In the genomic region with DNA sequence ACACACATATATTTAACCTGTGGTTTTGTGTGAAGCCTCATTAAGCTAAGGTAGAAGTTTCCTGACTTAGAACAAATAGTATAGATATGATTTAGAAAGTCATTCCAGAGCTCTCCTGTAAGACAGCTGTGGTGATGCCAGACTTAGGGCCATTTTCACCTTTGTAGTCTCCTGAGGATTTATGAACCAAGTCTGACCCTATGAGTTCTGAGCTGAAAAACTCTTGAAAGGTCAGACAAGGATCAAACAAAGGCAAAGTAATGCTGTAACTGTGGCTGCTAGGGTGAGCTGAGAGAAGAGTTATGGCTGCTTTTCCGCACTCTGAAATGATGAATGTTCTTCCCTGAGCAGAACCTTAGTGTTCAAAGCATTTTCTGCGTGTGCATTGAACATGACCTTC, we compare ENCODE assay signal across 26 mouse cellular contexts. TPM values are rescaled to one million over a fixed set of nuclear protein-coding genes. Genes with fewer than 3 reads are reported as not detected.
A peak's percentile ranks its signal among the peaks of the same experiment; 100 is the strongest.
DNase-seq lines count a peak whose midpoint lies in the region; ATAC-seq and TF ChIP-seq lines count a peak whose summit lies in the region.
"Had no signal": no experiment of that assay in that cellular context is flagged by ENCODE, and none has a peak within 500 bp of the region (broad histone marks: within the 10 kb centered on the region; RNA-seq: fewer than 3 reads in every experiment).

No protein-coding gene starts in this region.

- no peaks in the 10 kb centered on the region for H3K9me3 ChIP-seq in kidney, postnatal 0 days (replicated peaks; ENCODE audit: low read length)
- H3K9me3 ChIP-seq in midbrain, embryonic 10.5 days (replicated peaks), result no peaks in the 10 kb centered on the region
- H3K9me3 ChIP-seq: heart, embryonic 10.5 days; heart, embryonic 15.5 days; liver, embryonic 12.5 days; midbrain, embryonic 13.5 days; neural tube, embryonic 13.5 days had no signal

- no peaks in the 10 kb centered on the region for H3K4me1 ChIP-seq in kidney, postnatal 0 days (replicated peaks; ENCODE audit: insufficient read depth, low read length)
- peaks cover 10% of the 10 kb centered on the region; the same call in 1 of the 2 replicates for H3K4me1 ChIP-seq in midbrain, embryonic 10.5 days
- H3K4me1 ChIP-seq: heart, embryonic 10.5 days; heart, embryonic 15.5 days; liver, embryonic 12.5 days had no signal

- no peaks in the 10 kb centered on the region for H3K27me3 ChIP-seq in kidney, postnatal 0 days (ENCODE audit: insufficient read depth, low read length)
- H3K27me3 ChIP-seq in midbrain, embryonic 10.5 days (ENCODE audit: low read depth, poor library complexity, severe bottlenecking), result no peaks in the 10 kb centered on the region
- H3K27me3 ChIP-seq: heart, embryonic 15.5 days; liver, embryonic 12.5 days; midbrain, embryonic 13.5 days; neural tube, embryonic 13.5 days; Patski had no signal

- no peak overlapping the region for H3K27ac ChIP-seq in kidney, postnatal 0 days
- no peak overlapping the region for H3K27ac ChIP-seq in midbrain, embryonic 10.5 days (replicated peaks)
- H3K27ac ChIP-seq: heart, embryonic 10.5 days; heart, embryonic 15.5 days; liver, embryonic 12.5 days; midbrain, embryonic 13.5 days; neural tube, embryonic 13.5 days had no signal

- 17% methylated on average over 2 of the region's 2 CpGs for WGBS in kidney, postnatal 0 days
- WGBS in midbrain, embryonic 10.5 days, result 92% methylated on average over 2 of the region's 2 CpGs

- H3K4me2 ChIP-seq in kidney, postnatal 0 days (ENCODE audit: low read length), result no peak overlapping the region
- H3K4me2 ChIP-seq: heart, embryonic 15.5 days; liver, embryonic 12.5 days; midbrain, embryonic 13.5 days; neural tube, embryonic 13.5 days had no signal

- no peaks in the 10 kb centered on the region for H3K36me3 ChIP-seq in kidney, postnatal 0 days (ENCODE audit: insufficient read depth, low read length)
- H3K36me3 ChIP-seq in midbrain, embryonic 10.5 days, result no peaks in the 10 kb centered on the region
- H3K36me3 ChIP-seq: heart, embryonic 10.5 days; heart, embryonic 15.5 days; liver, embryonic 12.5 days; midbrain, embryonic 13.5 days; neural tube, embryonic 13.5 days had no signal

- ATAC-seq in kidney, postnatal 0 days (replicated peaks; ENCODE audit: low FRiP score, low read depth), result no peak
- ATAC-seq: forebrain, embryonic 14.5 days; hindbrain, embryonic 16.5 days; intestine, embryonic 16.5 days; liver, embryonic 12.5 days; liver, postnatal 0 days; midbrain, embryonic 13.5 days; Patski had no signal

- DNase-seq in adrenal gland, adult 8-10 months, result peak; percentile 8
- no peak for DNase-seq in adrenal gland, postnatal 25 days
- DNase-seq in kidney, postnatal 0 days (ENCODE audit: low spot score), result peak; percentile 61
- DNase-seq in kidney, postnatal 10 days, result no peak
- DNase-seq in embryo, embryonic 11.5 days (ENCODE audit: low read depth, low spot score), result peak; percentile 24
- no peak for DNase-seq in midbrain, embryonic 10.5 days (ENCODE audit: low spot score)
- no peak for DNase-seq in cerebellum, postnatal 36 days
- DNase-seq: cerebellum, adult 18-20 months; cerebellum, postnatal 25 days; gastrocnemius, postnatal 25 days; heart, adult 11 months; kidney, postnatal 25 days; liver, postnatal 0 days; lung, postnatal 36 days; thymus, adult 2 months; thymus, postnatal 36 days had no signal

- no peak for TF ChIP-seq CTCF in kidney, postnatal 0 days (IDR thresholded peaks at IDR 0.05; ENCODE audit: low read depth)

- H3K4me3 ChIP-seq in kidney, postnatal 0 days (replicated peaks; ENCODE audit: low read depth, low read length), result no peak overlapping the region
- no peak overlapping the region for H3K4me3 ChIP-seq in midbrain, embryonic 10.5 days
- H3K4me3 ChIP-seq: heart, embryonic 10.5 days; heart, embryonic 15.5 days; liver, embryonic 12.5 days; midbrain, embryonic 13.5 days; neural tube, embryonic 13.5 days had no signal

- H3K9ac ChIP-seq in kidney, postnatal 0 days (ENCODE audit: low read depth, low read length), result no peak overlapping the region
- H3K9ac ChIP-seq: heart, embryonic 15.5 days; liver, embryonic 12.5 days; liver, postnatal 0 days; midbrain, embryonic 13.5 days; neural tube, embryonic 13.5 days had no signal

RNA-seq across cellular contexts. Expression of a gene that starts 58.9 kb away (rescaled TPM):
- total RNA-seq in adrenal gland, adult 8-10 months (2022), result 10 to 100 TPM; 12.7 to 25.0 (median 16.6) TPM
- 21.9 and 23.7 TPM in 2 replicates for total RNA-seq in adrenal gland, postnatal 25 days (2021)
- polyA plus RNA-seq in kidney, postnatal 0 days (2015; fragmentation: Nextera tagmentation; extraction: Ambion mirVana), result 20.3 and 21.7 TPM in 2 replicates
- polyA plus RNA-seq in midbrain, embryonic 10.5 days (2016; fragmentation: Nextera tagmentation; extraction: Ambion mirVana), result 20.5 and 24.6 TPM in 2 replicates
- total RNA-seq: MEL had no signal

Comparison
In these comparisons a context has a peak if more than half of its experiments do, and no peak if none do; other contexts are left out.
1. DNase-seq: peak in adrenal gland, adult 8-10 months (single experiment), kidney, postnatal 0 days (single experiment) and embryo, embryonic 11.5 days (single experiment); none in adrenal gland, postnatal 25 days (single experiment), kidney, postnatal 10 days (single experiment), midbrain, embryonic 10.5 days (single experiment) and cerebellum, postnatal 36 days (0 of 2).